Mouse (Mus musculus) Patski (cell line): ENCODE results near the gene Ccnjl. TPM values are rescaled to one million over a fixed set of nuclear protein-coding genes. Genes with fewer than 3 reads are reported as not detected.

Experiments used
- ATAC-seq: fragments of 100-300 bp; one replicate; pipeline ENCODE4 v1.8.0; 2021
- CTCF ChIA-PET: fragments of 350-600 bp; sonication (Branson Sonifier 250); formaldehyde crosslinking; loops from one replicate; lab custom pipeline; 2022; ENCODE audit warnings: inconsistent platforms; lab: Charles Lee
- POLR2A ChIA-PET: fragments of 350-600 bp; sonication (Branson Sonifier 250); formaldehyde crosslinking; loops from one replicate; lab custom pipeline; 2022; ENCODE audit warnings: antibody characterized with exemption, inconsistent platforms; lab: Charles Lee
- DNase-seq: peaks from one replicate; pipeline ENCODE4 v3.0.0-alpha.2; 2011; ENCODE audit warnings: low read depth, low spot score
- H3K27me3 ChIP-seq: fragments of 371-371 bp; one replicate; pipeline ENCODE4 v1.5.1; 2021
- CTCF ChIP-seq: fragments of 100-300 bp; IDR thresholded peaks from one replicate; pipeline ENCODE4 v1.5.1; 2021
- in situ Hi-C: fragments of 300-500 bp; cut with MboI; formaldehyde crosslinking; loops from 3 replicates; pipeline ENCODE4 v1.11.1; 2018; ENCODE audit warnings: low pct_unique_long_range_greater_than_20kb, mixed read lengths
- polyA plus RNA-seq: library from polyadenylated mRNA; unstranded; gene quantifications from one replicate; pipeline ENCODE4 v1.2.3, GENCODE M21; 2021

Ccnjl gene
- polyA plus RNA-seq, 1 experiment from 2014 or later, result 17.8 TPM

- no peak for TF ChIP-seq CTCF
- ChIA-PET POLR2A (no interaction called here), CTCF (interaction anchor here (0.5 to 0.7 kb wide), 3 partner anchors 11 to 38 kb away, joined by 3 read pairs; partner anchors contain the start of gene 4933415A04Rik)
- ATAC-seq (no peak), DNase-seq (no peak)
- in situ Hi-C loops, result no loop called here
- H3K27me3 ChIP-seq, result no peaks in the 10 kb centered on the region
These were observed 35.2 kb downstream of the Ccnjl start for GRCm38 (mm10) chr11:43563654-43564244.

- ATAC-seq, result no peak
- in situ Hi-C loops, result no loop called here
- no peaks in the 10 kb centered on the region for H3K27me3 ChIP-seq
- ChIA-PET CTCF (interaction anchor here (0.7 to 2.2 kb wide), 4 partner anchors 9 to 62 kb away, joined by 3 to 6 read pairs (median 4); no protein-coding TSS in a partner anchor), POLR2A (interaction anchor here (0.6 kb wide), 1 partner anchor 171 kb away, joined by 3 read pairs; no protein-coding TSS in a partner anchor)
- no peak for TF ChIP-seq CTCF
- DNase-seq, result no peak
These were observed 36.8 kb downstream of the Ccnjl start for GRCm38 (mm10) chr11:43565414-43565813.

GRCm38 (mm10) chr11:43565852-43566251 lies 37.3 kb downstream of the Ccnjl start:
- in situ Hi-C loops, result no loop called here
- ATAC-seq, result peak; percentile 78

GRCm38 (mm10) chr11:43566696-43567095 lies 38.1 kb downstream of the Ccnjl start:
- CTCF ChIA-PET, result interaction anchor here (1.2 to 2.2 kb wide), 3 partner anchors 14 to 25 kb away, joined by 3 to 6 read pairs (median 4); no protein-coding TSS in a partner anchor
- in situ Hi-C loops, result no loop called here
- no peak for TF ChIP-seq CTCF
- POLR2A ChIA-PET, result interaction anchor here (0.7 kb wide), 1 partner anchor 32 kb away, joined by 3 read pairs; no protein-coding TSS in a partner anchor
- no peak for DNase-seq
- no peak for ATAC-seq
- H3K27me3 ChIP-seq, result no peaks in the 10 kb centered on the region

More at GRCm38 (mm10) chr11:43565852-43566251, 37.3 kb downstream of the Ccnjl start:
- H3K27me3 ChIP-seq, result no peaks in the 10 kb centered on the region
- CTCF ChIA-PET, result interaction anchor here (0.7 to 2.2 kb wide), 4 partner anchors 10 to 62 kb away, joined by 3 to 6 read pairs (median 5); no protein-coding TSS in a partner anchor
- POLR2A ChIA-PET, result interaction anchor here (0.6 kb wide), 1 partner anchor 170 kb away, joined by 3 read pairs; no protein-coding TSS in a partner anchor
- TF ChIP-seq CTCF, result no peak
- peak; percentile 33 for DNase-seq

- CTCF ChIA-PET, result interaction anchor here (0.9 to 1.7 kb wide), 9 partner anchors 9 to 886 kb away, joined by 3 to 5 read pairs (median 3); no protein-coding TSS in a partner anchor
- peak; percentile 79 for TF ChIP-seq CTCF
- in situ Hi-C loops, result no loop called here
- DNase-seq (no peak), ATAC-seq (no peak)
- POLR2A ChIA-PET, result interaction anchor here (0.6 to 1.2 kb wide), 4 partner anchors 8 to 40 kb away, joined by 3 to 4 read pairs (median 4); no protein-coding TSS in a partner anchor
- H3K27me3 ChIP-seq, result no peaks in the 10 kb centered on the region
These were observed 39.7 kb downstream of the Ccnjl start for GRCm38 (mm10) chr11:43568263-43568662.

- ATAC-seq, result no peak
- TF ChIP-seq CTCF, result no peak
- in situ Hi-C loops, result no loop called here
- no peaks in the 10 kb centered on the region for H3K27me3 ChIP-seq
- DNase-seq, result no peak
- POLR2A ChIA-PET, result interaction anchor here (0.7 kb wide), 1 partner anchor 39 kb away, joined by 4 read pairs; no protein-coding TSS in a partner anchor
- CTCF ChIA-PET, result interaction anchor here (1.0 to 1.7 kb wide), 4 partner anchors 13 to 75 kb away, joined by 3 to 5 read pairs (median 3); no protein-coding TSS in a partner anchor
These were observed 40.6 kb downstream of the Ccnjl start for GRCm38 (mm10) chr11:43569188-43569587.

- ChIA-PET CTCF (interaction anchor here (2.1 kb wide), 1 partner anchor 15 kb away, joined by 5 read pairs; no protein-coding TSS in a partner anchor), POLR2A (no interaction called here)
- no peaks in the 10 kb centered on the region for H3K27me3 ChIP-seq
- in situ Hi-C loops, result no loop called here
- TF ChIP-seq CTCF, result no peak
- ATAC-seq (no peak), DNase-seq (no peak)
These were observed 41.0 kb downstream of the Ccnjl start for GRCm38 (mm10) chr11:43569595-43569994.

GRCm38 (mm10) chr11:43575061-43575375 lies 46.4 kb downstream of the Ccnjl start:
- no peak for DNase-seq
- CTCF ChIA-PET, result no interaction called here
- TF ChIP-seq CTCF, result no peak
- ATAC-seq, result no peak
- in situ Hi-C loops, result no loop called here
- POLR2A ChIA-PET, result no interaction called here
- H3K27me3 ChIP-seq, result no peaks in the 10 kb centered on the region

GRCm38 (mm10) chr11:43575376-43576151 lies 47.0 kb downstream of the Ccnjl start:
- ATAC-seq (no peak), DNase-seq (no peak)
- TF ChIP-seq CTCF, result no peak
- CTCF ChIA-PET, result no interaction called here
- no peaks in the 10 kb centered on the region for H3K27me3 ChIP-seq
- POLR2A ChIA-PET, result no interaction called here
- in situ Hi-C loops, result no loop called here

GRCm38 (mm10) chr11:43577713-43578478 lies 49.3 kb downstream of the Ccnjl start:
- no peak for TF ChIP-seq CTCF
- CTCF ChIA-PET, result no interaction called here
- ATAC-seq (no peak), DNase-seq (no peak)
- in situ Hi-C loops, result no loop called here
- no peaks in the 10 kb centered on the region for H3K27me3 ChIP-seq
- POLR2A ChIA-PET, result no interaction called here
